Mouse (Mus musculus): ENCODE data around the gene Spata1. TPM values are rescaled to one million over a fixed set of nuclear protein-coding genes. Genes with fewer than 3 reads are reported as not detected.

Spata1 gene
- polyA plus RNA-seq, 1 experiment from 2014 or later, result 7.3 TPM

DNA sequence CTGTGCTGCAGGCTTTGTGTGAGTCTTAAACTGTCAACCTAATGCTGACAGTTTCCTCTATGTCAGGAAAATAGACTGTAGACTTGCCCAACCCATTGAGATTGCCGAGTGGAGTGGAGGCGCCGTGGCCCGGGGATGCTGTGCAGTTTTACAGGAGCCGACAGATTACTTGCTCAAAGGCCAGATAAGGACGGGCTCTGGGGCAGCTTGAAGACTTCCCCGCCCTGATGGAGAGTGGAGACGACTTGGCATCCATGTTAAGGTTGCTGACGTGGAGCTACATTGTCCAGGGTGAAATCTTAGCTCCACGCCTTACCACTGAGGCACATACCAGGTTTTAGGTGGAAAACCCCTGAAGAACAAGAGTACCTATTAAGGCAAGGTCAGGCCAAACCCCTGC, 51.2 kb downstream of the Spata1 start:
- no peak overlapping the region for H3K4me2 ChIP-seq
- 42% methylated on average over 10 of the region's 10 CpGs for WGBS (ENCODE audit: insufficient replicate concordance)
- no peaks in the 10 kb centered on the region for H3K27me3 ChIP-seq (ENCODE audit: control insufficient read depth, insufficient read depth, low read length)
- H3K36me3 ChIP-seq (ENCODE audit: control insufficient read depth, insufficient read depth, low read length), result 0 out of 2 replicates have a peak, but pooled peaks cover 3% of the 10 kb centered on the region
- H3K27ac ChIP-seq (ENCODE audit: low read depth, low read length), result no peak overlapping the region
- H3K4me1 ChIP-seq (ENCODE audit: control insufficient read depth, insufficient read depth, low read length), result peaks cover 12% of the 10 kb centered on the region; the same call in 1 of the 2 replicates
- H3K9me3 ChIP-seq (replicated peaks; ENCODE audit: control insufficient read depth, low read length), result no peaks in the 10 kb centered on the region
- H3K9ac ChIP-seq (ENCODE audit: low read depth, low read length), result no peak overlapping the region
- no peak overlapping the region for H3K4me3 ChIP-seq (ENCODE audit: low read depth, low read length)
- ATAC-seq (replicated peaks; ENCODE audit: insufficient number of reproducible peaks, low FRiP score, low TSS enrichment), result no peak

DNA sequence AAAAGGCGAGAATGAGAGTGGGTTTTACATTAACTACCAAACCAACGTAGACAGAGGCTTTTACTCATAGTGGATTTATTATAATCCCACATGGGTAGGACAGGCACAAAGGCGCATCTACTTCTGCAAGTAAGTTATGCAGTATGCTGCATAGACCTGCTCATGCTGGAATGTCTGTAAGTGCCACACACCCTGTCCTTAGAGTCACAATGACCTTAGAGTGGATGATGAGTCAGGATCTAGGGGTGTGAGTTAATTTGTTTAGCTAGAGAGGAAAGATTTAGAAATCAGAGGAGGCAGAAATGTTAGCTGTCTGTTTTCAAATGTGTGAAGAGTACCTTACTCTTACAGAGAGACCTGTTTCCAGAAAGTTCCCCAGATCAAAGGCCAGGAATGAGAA, 52.0 kb downstream of the Spata1 start:
- Histone ChIP-seq H3K9me3 (replicated peaks; ENCODE audit: control insufficient read depth, low read length) (no peaks in the 10 kb centered on the region), H3K9ac (ENCODE audit: low read depth, low read length) (no peak overlapping the region), H3K27ac (ENCODE audit: low read depth, low read length) (no peak overlapping the region), H3K4me3 (ENCODE audit: low read depth, low read length) (no peak overlapping the region), H3K27me3 (ENCODE audit: control insufficient read depth, insufficient read depth, low read length) (no peaks in the 10 kb centered on the region), H3K4me2 (no peak overlapping the region), H3K36me3 (ENCODE audit: control insufficient read depth, insufficient read depth, low read length) (0 out of 2 replicates have a peak, but pooled peaks cover 3% of the 10 kb centered on the region), H3K4me1 (ENCODE audit: control insufficient read depth, insufficient read depth, low read length) (peaks cover 12% of the 10 kb centered on the region; the same call in 1 of the 2 replicates)
- no peak for ATAC-seq (replicated peaks; ENCODE audit: insufficient number of reproducible peaks, low FRiP score, low TSS enrichment)
- 85% methylated on average over 3 of the region's 3 CpGs for WGBS (ENCODE audit: insufficient replicate concordance)

DNA sequence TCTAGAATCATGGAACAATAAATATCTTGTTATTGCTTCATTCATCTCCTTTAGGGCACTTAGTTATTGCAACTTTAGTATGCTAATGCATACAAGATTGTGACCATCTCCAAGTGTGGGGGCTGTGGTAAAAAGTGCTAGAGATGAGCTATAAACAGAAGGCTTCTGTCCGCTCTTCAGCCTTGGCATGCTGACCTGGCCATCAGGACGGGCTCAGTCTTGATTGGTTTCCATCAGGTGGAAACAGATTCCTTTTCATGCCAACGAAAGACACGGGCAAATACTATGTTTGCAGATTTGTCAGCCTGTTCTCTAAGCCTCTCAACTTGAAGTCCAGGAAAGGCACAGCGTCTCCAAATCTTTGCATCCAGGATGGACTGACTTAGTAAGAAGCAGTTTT, 52.4 kb downstream of the Spata1 start:
- no peaks in the 10 kb centered on the region for H3K27me3 ChIP-seq (ENCODE audit: control insufficient read depth, insufficient read depth, low read length)
- WGBS (ENCODE audit: insufficient replicate concordance), result 96% methylated on average over 5 of the region's 5 CpGs
- no peak overlapping the region for H3K9ac ChIP-seq (ENCODE audit: low read depth, low read length)
- ATAC-seq (replicated peaks; ENCODE audit: insufficient number of reproducible peaks, low FRiP score, low TSS enrichment), result no peak
- H3K9me3 ChIP-seq (replicated peaks; ENCODE audit: control insufficient read depth, low read length), result no peaks in the 10 kb centered on the region
- H3K4me2 ChIP-seq, result no peak overlapping the region
- 0 out of 2 replicates have a peak, but pooled peaks cover 3% of the 10 kb centered on the region for H3K36me3 ChIP-seq (ENCODE audit: control insufficient read depth, insufficient read depth, low read length)
- no peak overlapping the region for H3K27ac ChIP-seq (ENCODE audit: low read depth, low read length)
- no peak overlapping the region for H3K4me3 ChIP-seq (ENCODE audit: low read depth, low read length)
- H3K4me1 ChIP-seq (ENCODE audit: control insufficient read depth, insufficient read depth, low read length), result peaks cover 12% of the 10 kb centered on the region; the same call in 1 of the 2 replicates

DNA sequence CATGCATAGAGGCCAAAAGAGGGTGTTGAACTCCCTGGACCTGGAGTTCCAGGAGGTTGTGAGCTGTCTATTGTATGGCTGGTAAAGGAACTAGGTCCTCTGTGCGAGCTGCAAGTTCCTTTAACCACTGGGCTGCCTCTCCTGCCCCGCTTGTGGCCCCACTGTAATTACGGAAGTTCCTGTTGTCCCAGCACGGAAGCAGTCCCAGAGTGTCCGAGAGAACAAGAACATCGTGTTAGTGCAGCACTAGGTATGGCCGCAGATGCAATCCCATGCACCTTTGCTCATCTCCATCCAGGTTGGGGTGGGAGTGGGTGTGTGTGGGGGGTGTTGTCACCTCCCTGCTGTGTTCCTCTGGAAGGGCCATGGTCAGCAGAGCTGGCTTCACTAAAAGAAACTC, 54.7 kb downstream of the Spata1 start:
- Histone ChIP-seq H3K27ac (ENCODE audit: low read depth, low read length) (no peak overlapping the region), H3K4me1 (ENCODE audit: control insufficient read depth, insufficient read depth, low read length) (0 out of 2 replicates have a peak, but pooled peaks cover 9% of the 10 kb centered on the region), H3K9ac (ENCODE audit: low read depth, low read length) (no peak overlapping the region), H3K4me2 (no peak overlapping the region), H3K27me3 (ENCODE audit: control insufficient read depth, insufficient read depth, low read length) (no peaks in the 10 kb centered on the region), H3K4me3 (ENCODE audit: low read depth, low read length) (no peak overlapping the region), H3K36me3 (ENCODE audit: control insufficient read depth, insufficient read depth, low read length) (0 out of 2 replicates have a peak, but pooled peaks cover 3% of the 10 kb centered on the region), H3K9me3 (replicated peaks; ENCODE audit: control insufficient read depth, low read length) (no peaks in the 10 kb centered on the region)
- WGBS (ENCODE audit: insufficient replicate concordance), result 96% methylated on average over 7 of the region's 7 CpGs
- ATAC-seq (replicated peaks; ENCODE audit: insufficient number of reproducible peaks, low FRiP score, low TSS enrichment), result no peak

DNA sequence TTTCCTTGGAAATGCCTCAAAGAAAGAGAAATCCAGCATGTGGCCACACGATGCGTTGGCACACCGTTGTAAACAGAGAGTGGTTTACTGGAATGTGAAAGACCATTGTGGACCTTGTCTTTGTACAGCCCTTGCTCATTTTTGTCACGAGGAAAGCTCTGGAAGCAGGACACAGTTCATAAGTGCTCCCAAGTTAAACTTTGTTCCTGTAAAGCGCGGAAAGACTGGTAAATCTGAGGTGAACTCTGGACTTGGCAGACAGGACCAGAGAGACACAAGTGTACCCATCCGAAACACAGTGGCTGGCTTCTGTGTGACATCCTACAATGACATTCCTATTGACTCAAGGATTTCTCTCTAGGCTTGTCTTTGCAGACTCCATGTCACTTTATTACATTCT, 56.2 kb downstream of the Spata1 start:
- 94% methylated on average over 7 of the region's 7 CpGs for WGBS (ENCODE audit: insufficient replicate concordance)

DNA sequence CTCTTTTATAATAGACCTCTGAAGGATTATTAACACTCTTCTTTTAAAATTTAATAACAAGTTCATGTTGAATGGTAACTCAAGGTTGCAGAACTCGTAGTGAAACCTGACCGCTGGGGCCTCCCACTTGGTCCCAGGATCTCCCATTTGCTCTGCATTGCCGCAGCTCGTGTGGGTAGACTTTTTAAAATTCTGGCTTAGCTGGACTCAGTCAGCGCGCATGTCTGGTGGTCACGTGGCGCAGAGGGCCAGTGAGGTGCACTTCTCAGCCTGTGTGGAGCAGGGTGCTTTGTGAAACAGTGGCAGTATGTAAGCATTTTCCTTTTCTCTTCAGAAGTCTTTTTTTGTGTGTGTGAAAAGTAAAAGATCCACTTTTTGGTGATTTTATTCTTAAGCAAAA, 56.6 kb downstream of the Spata1 start:
- H3K4me2 ChIP-seq, result no peak overlapping the region
- H3K9me3 ChIP-seq (replicated peaks; ENCODE audit: control insufficient read depth, low read length), result no peaks in the 10 kb centered on the region
- no peak overlapping the region for H3K27ac ChIP-seq (ENCODE audit: low read depth, low read length)
- no peaks in the 10 kb centered on the region for H3K4me1 ChIP-seq (ENCODE audit: control insufficient read depth, insufficient read depth, low read length)
- no peak overlapping the region for H3K9ac ChIP-seq (ENCODE audit: low read depth, low read length)
- 0 out of 2 replicates have a peak, but pooled peaks cover 7% of the 10 kb centered on the region for H3K36me3 ChIP-seq (ENCODE audit: control insufficient read depth, insufficient read depth, low read length)
- ATAC-seq (replicated peaks; ENCODE audit: insufficient number of reproducible peaks, low FRiP score, low TSS enrichment), result no peak
- H3K4me3 ChIP-seq (ENCODE audit: low read depth, low read length), result no peak overlapping the region
- no peaks in the 10 kb centered on the region for H3K27me3 ChIP-seq (ENCODE audit: control insufficient read depth, insufficient read depth, low read length)
- WGBS (ENCODE audit: insufficient replicate concordance), result 93% methylated on average over 8 of the region's 8 CpGs

More for the DNA sequence above, 56.2 kb downstream of the Spata1 start:
- Histone ChIP-seq H3K27ac (ENCODE audit: low read depth, low read length) (no peak overlapping the region), H3K36me3 (ENCODE audit: control insufficient read depth, insufficient read depth, low read length) (0 out of 2 replicates have a peak, but pooled peaks cover 7% of the 10 kb centered on the region), H3K9ac (ENCODE audit: low read depth, low read length) (no peak overlapping the region), H3K9me3 (replicated peaks; ENCODE audit: control insufficient read depth, low read length) (no peaks in the 10 kb centered on the region), H3K4me1 (ENCODE audit: control insufficient read depth, insufficient read depth, low read length) (0 out of 2 replicates have a peak, but pooled peaks cover 4% of the 10 kb centered on the region), H3K4me2 (no peak overlapping the region), H3K27me3 (ENCODE audit: control insufficient read depth, insufficient read depth, low read length) (no peaks in the 10 kb centered on the region), H3K4me3 (ENCODE audit: low read depth, low read length) (no peak overlapping the region)
- ATAC-seq (replicated peaks; ENCODE audit: insufficient number of reproducible peaks, low FRiP score, low TSS enrichment), result no peak

DNA sequence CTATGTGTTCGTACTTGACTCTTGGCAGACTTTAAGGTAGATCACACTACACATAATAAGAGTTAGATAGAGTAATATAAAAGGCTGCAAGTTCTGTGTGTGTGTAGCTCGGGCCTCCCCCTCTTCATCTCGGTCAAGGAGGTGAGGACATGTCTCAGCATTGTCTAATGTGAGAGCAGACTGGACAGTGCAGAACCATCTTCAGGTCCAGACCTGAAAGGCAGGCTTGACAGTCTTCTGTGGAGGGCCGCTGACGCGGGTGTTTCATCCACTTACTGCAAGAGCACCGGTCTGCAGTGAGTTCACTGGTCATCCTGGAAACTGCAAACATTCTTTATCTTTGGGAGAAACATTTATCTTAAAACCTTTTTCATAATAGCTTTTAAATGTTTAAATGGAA, 57.1 kb downstream of the Spata1 start:
- H3K36me3 ChIP-seq (ENCODE audit: control insufficient read depth, insufficient read depth, low read length), result 0 out of 2 replicates have a peak, but pooled peaks cover 7% of the 10 kb centered on the region
- no peaks in the 10 kb centered on the region for H3K4me1 ChIP-seq (ENCODE audit: control insufficient read depth, insufficient read depth, low read length)
- 90% methylated on average over 7 of the region's 7 CpGs for WGBS (ENCODE audit: insufficient replicate concordance)
- H3K4me2 ChIP-seq, result no peak overlapping the region
- H3K27me3 ChIP-seq (ENCODE audit: control insufficient read depth, insufficient read depth, low read length), result no peaks in the 10 kb centered on the region
- H3K9ac ChIP-seq (ENCODE audit: low read depth, low read length), result no peak overlapping the region
- no peaks in the 10 kb centered on the region for H3K9me3 ChIP-seq (replicated peaks; ENCODE audit: control insufficient read depth, low read length)
- H3K4me3 ChIP-seq (ENCODE audit: low read depth, low read length), result no peak overlapping the region
- no peak overlapping the region for H3K27ac ChIP-seq (ENCODE audit: low read depth, low read length)
- no peak for ATAC-seq (replicated peaks; ENCODE audit: insufficient number of reproducible peaks, low FRiP score, low TSS enrichment)

DNA sequence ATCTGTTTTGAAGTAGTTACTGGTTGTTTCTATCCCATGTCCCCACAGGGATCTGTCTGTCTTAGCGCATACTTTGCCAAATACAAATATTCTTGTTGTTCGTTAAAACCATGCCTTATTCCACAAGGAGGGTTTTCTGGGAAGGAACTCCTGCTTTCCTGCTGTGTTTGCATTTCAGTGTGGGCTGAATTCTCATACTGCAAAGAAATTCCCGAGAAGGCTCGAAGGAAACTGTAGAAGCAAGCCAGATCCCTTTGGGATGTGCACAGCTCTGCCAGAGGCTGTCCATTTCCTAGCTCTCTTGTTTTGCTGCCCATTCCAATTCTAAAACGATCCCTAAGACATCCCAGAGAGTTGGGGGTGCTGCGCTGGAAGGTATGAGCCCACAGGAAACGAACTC, 59.1 kb downstream of the Spata1 start:
- H3K27ac ChIP-seq (ENCODE audit: low read depth, low read length), result no peak overlapping the region
- no peak overlapping the region for H3K9ac ChIP-seq (ENCODE audit: low read depth, low read length)
- 86% methylated on average over 7 of the region's 7 CpGs for WGBS (ENCODE audit: insufficient replicate concordance)
- no peaks in the 10 kb centered on the region for H3K9me3 ChIP-seq (replicated peaks; ENCODE audit: control insufficient read depth, low read length)
- no peak for ATAC-seq (replicated peaks; ENCODE audit: insufficient number of reproducible peaks, low FRiP score, low TSS enrichment)
- no peaks in the 10 kb centered on the region for H3K4me1 ChIP-seq (ENCODE audit: control insufficient read depth, insufficient read depth, low read length)
- H3K36me3 ChIP-seq (ENCODE audit: control insufficient read depth, insufficient read depth, low read length), result peaks cover 9% of the 10 kb centered on the region; the same call in 1 of the 2 replicates
- H3K27me3 ChIP-seq (ENCODE audit: control insufficient read depth, insufficient read depth, low read length), result no peaks in the 10 kb centered on the region
- H3K4me2 ChIP-seq, result no peak overlapping the region
- no peak overlapping the region for H3K4me3 ChIP-seq (ENCODE audit: low read depth, low read length)

DNA sequence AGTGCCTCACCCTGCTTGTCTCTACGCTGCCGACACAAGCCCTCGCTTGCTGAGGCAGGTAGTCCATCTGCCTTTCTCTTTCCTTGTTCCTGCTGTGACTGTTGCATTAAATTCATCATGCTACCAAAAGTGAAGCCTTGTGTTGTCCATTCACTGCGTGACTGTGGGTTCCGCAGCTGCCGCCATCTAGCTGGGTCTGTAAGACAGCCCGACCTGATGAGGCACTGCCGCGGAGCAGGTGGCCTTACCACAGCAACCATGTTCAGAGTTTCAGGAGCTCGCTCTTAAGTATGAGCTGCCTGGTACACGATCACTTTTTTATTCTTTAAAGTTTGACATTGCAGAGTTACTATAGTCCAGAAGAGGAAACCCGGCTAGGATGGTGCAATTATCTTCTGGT, 59.5 kb downstream of the Spata1 start:
- no peak for ATAC-seq (replicated peaks; ENCODE audit: insufficient number of reproducible peaks, low FRiP score, low TSS enrichment)
- WGBS (ENCODE audit: insufficient replicate concordance), result 95% methylated on average over 12 of the region's 12 CpGs
- Histone ChIP-seq H3K36me3 (ENCODE audit: control insufficient read depth, insufficient read depth, low read length) (peaks cover 9% of the 10 kb centered on the region; the same call in 1 of the 2 replicates), H3K4me2 (no peak overlapping the region), H3K27ac (ENCODE audit: low read depth, low read length) (no peak overlapping the region), H3K4me1 (ENCODE audit: control insufficient read depth, insufficient read depth, low read length) (no peaks in the 10 kb centered on the region), H3K4me3 (ENCODE audit: low read depth, low read length) (no peak overlapping the region), H3K9ac (ENCODE audit: low read depth, low read length) (no peak overlapping the region), H3K9me3 (replicated peaks; ENCODE audit: control insufficient read depth, low read length) (no peaks in the 10 kb centered on the region), H3K27me3 (ENCODE audit: control insufficient read depth, insufficient read depth, low read length) (no peaks in the 10 kb centered on the region)

Measured in heart, embryonic 11.5 days (tissue).